Mouse (Mus musculus): Measurements from ENCODE around the gene Ppp1r14d.

- TF ChIP-seq GATA1 (IDR thresholded peaks at IDR 0.05; ENCODE audit: borderline replicate concordance, low read length) (no peak), FLI1 (IDR thresholded peaks at IDR 0.05; ENCODE audit: low read length) (no peak)
Measured at GRCm38 (mm10) chr2:119276926-119277325, 47.2 kb upstream of the Ppp1r14d start.

Data from megakaryocyte, embryonic 14.5 days (primary cell).